Mouse (Mus musculus) forebrain, embryonic 11.5 days (tissue): ENCODE data around the gene Uvssa. TPM values are rescaled to one million over a fixed set of nuclear protein-coding genes. Genes with fewer than 3 reads are reported as not detected.

Experiments used
- ATAC-seq: fragments of 200-750 bp; cut with Nextera tagmentation; replicated peaks from 2 replicates; pipeline ENCODE4 v1.8.0; 2017; ENCODE audit warnings: moderate TSS enrichment; ENCODE audit not compliant: low FRiP score
- DNase-seq: peaks from one replicate; pipeline ENCODE4 v3.0.0-alpha.2; 2017; ENCODE audit warnings: low spot score
- H3K27ac ChIP-seq: fragments of 300-500 bp; sonication (generic); 2 replicates; pipeline ENCODE4 v1.5.1; 2014; ENCODE audit warnings: low read depth, low read length
- H3K27me3 ChIP-seq: fragments of 300-500 bp; sonication (generic); 2 replicates; pipeline ENCODE4 v1.6.1; 2014; ENCODE audit warnings: mild to moderate bottlenecking, low read length, mixed read lengths; ENCODE audit not compliant: control insufficient read depth, insufficient read depth
- H3K36me3 ChIP-seq: fragments of 300-500 bp; sonication (generic); 2 replicates; pipeline ENCODE4 v1.6.1; 2014; ENCODE audit warnings: mild to moderate bottlenecking, low read length, moderate library complexity, mixed read lengths; ENCODE audit not compliant: control insufficient read depth, insufficient read depth
- H3K4me1 ChIP-seq: fragments of 300-500 bp; sonication (generic); replicated peaks from 2 replicates; pipeline ENCODE4 v1.6.1; 2014; ENCODE audit warnings: low read length, mixed read lengths; ENCODE audit not compliant: control insufficient read depth, insufficient read depth
- H3K4me2 ChIP-seq: fragments of 300-500 bp; sonication (generic); 2 replicates; pipeline ENCODE4 v1.6.1; 2014; ENCODE audit warnings: low read depth, mild to moderate bottlenecking, low read length, moderate library complexity, mixed read lengths; ENCODE audit not compliant: severe bottlenecking
- H3K4me3 ChIP-seq: fragments of 300-500 bp; sonication (generic); 2 replicates; pipeline ENCODE4 v1.5.1; 2014; ENCODE audit warnings: low read depth, low read length
- H3K9ac ChIP-seq: fragments of 300-500 bp; sonication (generic); 2 replicates; pipeline ENCODE4 v1.6.1; 2014; ENCODE audit warnings: low read length
- H3K9me3 ChIP-seq: fragments of 300-500 bp; sonication (generic); 2 replicates; pipeline ENCODE4 v1.6.1; 2016; ENCODE audit warnings: low read length, mixed read lengths; ENCODE audit not compliant: control insufficient read depth
- WGBS: fragments of 180-500 bp; shearing (Covaris S2); extraction: QIAGEN DNeasy Blood & Tissue Kit; methylation state at CpG from one replicate; pipeline ENCODE4 v1.1.7; 2014; 5-methylcytosine and 5-hydroxymethylcytosine counted together
- polyA plus RNA-seq: library from polyadenylated mRNA; unstranded; fragments of >200 nt; fragmentation: Nextera tagmentation; extraction: Ambion mirVana; gene quantifications from 2 replicates; pipeline ENCODE4 v1.2.1, GENCODE M21; 2014

Uvssa gene
- polyA plus RNA-seq, 1 experiment from 2014 or later = 8.8 TPM

DNA sequence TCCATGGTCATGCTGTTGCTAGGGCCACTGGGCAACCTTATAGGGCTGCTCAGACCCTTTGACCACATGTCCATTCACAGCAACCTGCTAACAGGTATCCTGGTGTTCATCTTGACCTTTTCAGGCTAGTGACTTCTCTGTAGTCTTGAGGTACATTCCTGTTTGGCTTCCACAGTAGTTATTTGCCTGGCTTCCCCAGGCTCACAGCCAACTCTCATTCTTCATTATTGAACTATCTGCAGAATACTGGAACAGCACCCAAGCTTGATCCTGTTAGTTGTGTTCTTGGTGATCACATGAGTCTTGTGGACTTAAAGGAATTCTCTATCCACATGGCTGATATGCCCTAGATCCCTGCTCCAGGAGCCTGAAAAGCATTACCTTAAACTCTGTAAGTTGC lies 34.8 kb upstream of the Uvssa start:
- DNase-seq (no peak), ATAC-seq (no peak)
- no peak overlapping the region for H3K27ac ChIP-seq
- H3K4me3 ChIP-seq = no peak overlapping the region
- no peaks in the 10 kb centered on the region for H3K9me3 ChIP-seq
- no peak overlapping the region for H3K4me2 ChIP-seq
- no peak overlapping the region for H3K9ac ChIP-seq
- H3K27me3 ChIP-seq = no peaks in the 10 kb centered on the region
- H3K36me3 ChIP-seq = no peaks in the 10 kb centered on the region; the same call in 1 of the 2 replicates
- no peaks in the 10 kb centered on the region for H3K4me1 ChIP-seq

DNA sequence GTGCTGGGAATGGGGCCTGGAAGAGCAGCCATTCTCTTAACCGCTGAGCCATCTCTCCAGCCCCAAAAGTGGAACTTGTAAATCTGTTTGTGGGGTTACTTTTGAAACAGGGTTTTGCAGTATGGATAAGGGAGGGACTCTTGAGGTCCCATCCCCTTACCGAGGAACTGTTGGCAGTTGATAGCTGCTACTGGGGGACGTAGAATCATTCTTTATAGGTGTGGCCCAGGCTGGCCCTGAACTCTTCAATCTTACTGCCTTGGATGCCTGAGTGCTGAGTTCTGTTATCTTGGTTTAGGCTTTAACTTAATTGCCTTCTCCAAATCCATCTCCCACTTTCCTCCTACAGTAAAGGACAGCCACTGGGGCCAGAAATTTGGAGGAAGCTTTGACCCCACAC lies 34.3 kb upstream of the Uvssa start:
- no peaks in the 10 kb centered on the region for H3K27me3 ChIP-seq
- H3K4me2 ChIP-seq = no peak overlapping the region
- no peak overlapping the region for H3K9ac ChIP-seq
- H3K36me3 ChIP-seq = no peaks in the 10 kb centered on the region; the same call in 1 of the 2 replicates
- ATAC-seq = no peak
- H3K4me3 ChIP-seq = no peak overlapping the region
- DNase-seq = no peak
- WGBS = 95% methylated on average over 3 of the region's 3 CpGs
- no peaks in the 10 kb centered on the region for H3K9me3 ChIP-seq
- no peaks in the 10 kb centered on the region for H3K4me1 ChIP-seq
- no peak overlapping the region for H3K27ac ChIP-seq

DNA sequence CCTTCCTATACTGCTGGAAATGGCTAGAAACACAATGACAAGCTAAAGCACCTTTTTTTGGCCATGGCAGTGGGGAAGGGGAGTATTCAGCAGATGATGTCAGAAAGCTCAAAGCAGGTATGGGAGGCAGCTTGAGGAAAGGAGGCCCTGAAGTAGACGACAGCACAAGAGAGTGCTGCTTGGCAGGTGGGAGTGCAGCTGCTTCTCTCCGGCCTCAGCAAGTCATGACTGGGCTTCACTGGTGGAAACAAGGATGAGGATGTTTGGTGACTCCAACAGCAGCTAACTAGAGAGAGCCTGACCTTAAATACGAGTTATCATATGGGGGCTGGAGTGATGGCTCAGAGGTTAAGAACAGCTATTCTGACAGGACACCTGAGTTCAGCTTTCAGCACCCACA lies 30.7 kb upstream of the Uvssa start:
- ATAC-seq (no peak), DNase-seq (no peak)
- H3K9me3 ChIP-seq = no peaks in the 10 kb centered on the region
- H3K4me2 ChIP-seq = no peak overlapping the region
- H3K4me1 ChIP-seq = no peaks in the 10 kb centered on the region
- no peak overlapping the region for H3K27ac ChIP-seq
- 80% methylated on average over 3 of the region's 3 CpGs for whole genome bisulfite sequencing
- no peak overlapping the region for H3K4me3 ChIP-seq
- no peak overlapping the region for H3K9ac ChIP-seq
- H3K27me3 ChIP-seq = no peaks in the 10 kb centered on the region
- H3K36me3 ChIP-seq = no peaks in the 10 kb centered on the region; the same call in 1 of the 2 replicates

DNA sequence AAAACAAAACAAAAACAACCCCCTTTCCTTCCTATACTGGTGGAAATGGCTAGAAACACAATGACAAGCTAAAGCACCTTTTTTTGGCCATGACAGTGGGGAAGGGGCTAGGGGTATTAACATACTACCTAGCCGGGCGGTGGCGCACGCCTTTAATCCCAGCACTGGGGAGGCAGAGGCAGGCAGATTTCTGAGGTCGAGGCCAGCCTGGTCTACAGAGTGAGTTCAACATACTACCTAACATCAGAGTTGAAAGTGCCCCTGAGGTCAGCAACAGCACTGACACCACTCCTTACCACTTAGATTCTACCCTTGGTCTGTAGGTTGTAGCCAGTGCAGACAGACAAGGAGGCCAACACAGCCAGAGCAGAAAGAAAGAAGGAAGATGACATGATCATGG lies 29.1 kb upstream of the Uvssa start:
- WGBS = 95% methylated on average over 5 of the region's 5 CpGs
- Histone ChIP-seq H3K4me3 (no peak overlapping the region), H3K4me1 (no peaks in the 10 kb centered on the region), H3K36me3 (no peaks in the 10 kb centered on the region; the same call in 1 of the 2 replicates), H3K9me3 (no peaks in the 10 kb centered on the region), H3K9ac (no peak overlapping the region), H3K27me3 (no peaks in the 10 kb centered on the region), H3K4me2 (no peak overlapping the region), H3K27ac (no peak overlapping the region)
- ATAC-seq (no peak), DNase-seq (no peak)

DNA sequence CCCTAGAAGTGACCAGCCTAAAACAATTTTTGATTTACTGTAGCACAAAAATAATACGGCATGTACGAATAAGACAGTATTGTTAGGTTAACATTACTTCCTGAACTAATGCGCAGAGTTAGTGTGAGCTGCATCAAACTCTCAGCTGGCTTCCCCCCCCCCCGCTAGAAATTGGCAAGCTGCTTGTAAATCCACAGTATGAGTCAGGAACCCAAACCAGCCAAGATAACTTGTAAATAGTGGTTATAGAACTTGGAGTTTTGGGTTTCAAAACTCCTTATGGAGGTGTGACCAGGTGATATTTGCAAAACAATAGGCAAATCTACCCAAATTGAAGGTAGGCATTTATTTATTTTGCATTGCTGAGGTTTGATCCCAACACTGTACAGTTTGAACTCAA lies 28.6 kb upstream of the Uvssa start:
- H3K36me3 ChIP-seq = no peaks in the 10 kb centered on the region; the same call in 1 of the 2 replicates
- H3K4me2 ChIP-seq = no peak overlapping the region
- 94% methylated on average over 3 of the region's 4 CpGs for WGBS
- H3K9ac ChIP-seq = no peak overlapping the region
- no peaks in the 10 kb centered on the region for H3K27me3 ChIP-seq
- no peak overlapping the region for H3K27ac ChIP-seq
- DNase-seq (no peak), ATAC-seq (no peak)
- no peaks in the 10 kb centered on the region for H3K4me1 ChIP-seq
- no peak overlapping the region for H3K4me3 ChIP-seq
- H3K9me3 ChIP-seq = no peaks in the 10 kb centered on the region

DNA sequence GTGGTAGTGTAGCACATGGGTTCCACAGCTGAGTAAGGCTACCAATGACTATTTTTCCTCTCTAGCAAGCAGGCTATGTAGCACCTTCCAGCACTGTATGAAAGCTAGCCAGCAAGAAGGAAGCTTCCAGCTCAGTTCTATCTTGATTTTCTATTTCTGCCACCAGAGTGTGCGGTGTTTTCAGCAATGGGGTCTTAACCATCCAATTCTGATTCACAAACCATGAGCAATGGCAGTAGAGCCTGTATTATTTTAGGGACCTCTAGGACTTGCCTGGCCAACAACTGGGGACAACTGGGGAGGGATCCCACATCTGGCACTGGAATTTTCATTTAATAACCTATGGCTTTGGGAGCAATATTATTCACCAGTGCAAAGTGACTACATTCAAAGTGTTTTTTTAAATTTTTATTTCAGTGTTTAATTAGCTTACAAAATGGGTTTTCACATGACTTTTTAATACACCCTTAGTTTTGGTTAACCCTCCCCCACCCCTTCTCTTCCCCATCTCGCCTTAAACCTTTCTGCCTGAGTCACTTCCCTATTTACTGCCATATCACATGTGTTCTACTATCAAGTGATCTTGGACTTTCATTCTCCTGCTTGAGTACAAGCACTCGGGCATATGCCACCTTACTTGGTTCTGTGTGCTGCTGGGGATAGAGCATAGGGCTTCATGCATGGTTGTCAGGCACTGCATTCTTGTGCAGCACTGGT lies 26.6 kb upstream of the Uvssa start:
- Histone ChIP-seq H3K9ac (no peak overlapping the region), H3K27ac (no peak overlapping the region), H3K9me3 (no peaks in the 10 kb centered on the region), H3K4me2 (no peak overlapping the region), H3K4me1 (no peaks in the 10 kb centered on the region), H3K4me3 (no peak overlapping the region), H3K36me3 (no peaks in the 10 kb centered on the region), H3K27me3 (no peaks in the 10 kb centered on the region)
- ATAC-seq (no peak), DNase-seq (no peak)
- 82% methylated on average over 3 of the region's 3 CpGs for WGBS

DNA sequence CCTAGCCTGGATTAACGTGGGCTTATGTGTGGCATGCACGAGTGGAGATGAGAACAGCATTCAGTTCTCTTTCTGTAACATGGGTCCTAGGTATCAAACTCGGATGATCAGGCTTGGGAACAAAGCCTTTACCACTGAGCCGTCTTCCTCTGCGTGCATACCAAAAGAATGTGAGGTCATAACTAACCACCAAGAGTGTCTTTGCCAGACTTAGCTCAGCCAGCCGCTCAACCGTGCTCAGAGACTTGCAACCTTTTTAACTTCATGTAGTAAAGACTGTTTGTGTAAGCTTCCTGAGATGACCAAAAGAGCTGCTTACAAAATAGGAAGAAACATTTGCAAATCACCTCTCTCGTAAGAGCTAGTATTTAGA lies 26.1 kb upstream of the Uvssa start:
- Histone ChIP-seq H3K4me1 (no peaks in the 10 kb centered on the region), H3K27me3 (no peaks in the 10 kb centered on the region), H3K36me3 (no peaks in the 10 kb centered on the region), H3K9me3 (no peaks in the 10 kb centered on the region), H3K27ac (no peak overlapping the region), H3K4me3 (no peak overlapping the region), H3K9ac (no peak overlapping the region), H3K4me2 (no peak overlapping the region)
- ATAC-seq = no peak
- DNase-seq = no peak
- 85% methylated on average over 8 of the region's 8 CpGs for WGBS

DNA sequence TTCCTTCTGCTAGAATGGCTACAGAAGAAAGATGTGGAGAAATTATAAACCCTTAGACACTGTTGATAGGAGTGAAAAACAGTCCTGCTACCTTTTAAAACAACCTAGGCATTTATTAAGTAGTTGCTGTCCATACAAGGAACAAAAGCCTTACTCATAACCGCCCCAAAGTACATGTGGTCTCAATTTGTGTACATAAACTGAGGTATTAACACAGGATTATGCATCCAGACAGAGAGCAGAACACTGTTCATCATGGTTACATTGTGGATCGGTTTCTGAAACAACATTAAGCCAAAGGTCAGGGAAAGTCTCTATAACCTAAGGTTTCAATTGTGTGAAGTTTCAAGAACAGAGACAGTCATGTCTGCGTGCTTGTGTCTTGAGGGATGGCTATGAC lies 25.3 kb upstream of the Uvssa start:
- no peak overlapping the region for H3K9ac ChIP-seq
- ATAC-seq (no peak), DNase-seq (no peak)
- WGBS = 82% methylated on average over 3 of the region's 3 CpGs
- H3K4me2 ChIP-seq = no peak overlapping the region
- H3K27ac ChIP-seq = no peak overlapping the region
- H3K27me3 ChIP-seq = no peaks in the 10 kb centered on the region
- H3K4me1 ChIP-seq = no peaks in the 10 kb centered on the region
- no peaks in the 10 kb centered on the region for H3K9me3 ChIP-seq
- H3K4me3 ChIP-seq = no peak overlapping the region
- H3K36me3 ChIP-seq = no peaks in the 10 kb centered on the region

DNA sequence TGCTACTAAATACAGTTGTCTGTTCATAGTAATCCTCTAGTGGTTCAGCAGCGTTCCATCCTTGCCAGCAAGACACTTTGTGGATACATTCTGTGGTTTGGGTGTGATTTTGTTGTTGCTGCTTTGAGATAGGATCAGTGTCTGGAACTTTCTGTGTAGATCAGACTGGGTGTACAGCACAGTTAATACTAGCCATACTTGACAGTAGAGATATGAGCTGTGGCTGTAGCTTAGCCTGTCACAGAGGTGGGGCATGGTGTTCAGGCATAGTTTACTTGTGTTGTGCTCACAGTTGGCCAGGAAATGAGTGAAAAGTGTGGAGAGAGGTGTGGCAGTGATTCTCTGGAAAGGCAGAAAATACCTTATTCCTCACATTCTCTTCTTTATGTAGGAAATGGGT lies 20.9 kb upstream of the Uvssa start:
- Histone ChIP-seq H3K4me3 (no peak overlapping the region), H3K9ac (no peak overlapping the region), H3K27me3 (no peaks in the 10 kb centered on the region), H3K36me3 (peaks cover 4% of the 10 kb centered on the region; the same call in 1 of the 2 replicates), H3K9me3 (no peaks in the 10 kb centered on the region), H3K4me2 (no peak overlapping the region), H3K4me1 (no peaks in the 10 kb centered on the region), H3K27ac (no peak overlapping the region)
- DNase-seq = no peak
- WGBS = 98% methylated on average over 1 of the region's 1 CpGs
- no peak for ATAC-seq
